Comparison of ENCODE assay signal across 10 mouse cellular contexts in the genomic region with DNA sequence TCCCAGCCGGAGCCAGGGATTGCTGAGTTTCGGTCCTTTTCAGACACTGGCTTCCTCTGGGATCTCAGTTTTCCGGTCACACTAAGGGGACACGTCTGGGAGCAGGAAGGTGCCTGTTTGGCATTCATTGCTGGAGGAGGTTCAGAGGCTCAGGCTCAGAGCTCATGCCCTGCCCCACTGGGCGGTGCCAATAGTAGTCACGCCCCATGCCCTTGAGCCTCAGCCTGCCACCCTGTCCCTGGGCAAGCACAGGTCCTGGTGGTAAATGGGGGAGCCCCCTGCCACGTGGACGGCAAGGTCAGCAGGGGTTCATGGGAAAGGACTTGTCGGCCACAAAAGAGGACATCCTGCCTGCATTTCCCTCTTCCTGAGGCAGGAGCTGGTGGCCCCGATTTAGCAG. TPM values are rescaled to one million over a fixed set of nuclear protein-coding genes. Genes with fewer than 3 reads are reported as not detected.
DNase-seq lines count a peak whose midpoint lies in the region; ATAC-seq and TF ChIP-seq lines count a peak whose summit lies in the region.
"Had no signal": no experiment of that assay in that cellular context is flagged by ENCODE, and none has a peak within 500 bp of the region (broad histone marks: within the 10 kb centered on the region; RNA-seq: fewer than 3 reads in every experiment).

No protein-coding gene starts in this region.

- no peak for TF ChIP-seq POLR2A in heart, adult 2 months (IDR thresholded peaks at IDR 0.05; ENCODE audit: insufficient read depth, low read depth, low read length)
- TF ChIP-seq POLR2A in thymus, adult 2 months (IDR thresholded peaks at IDR 0.05; ENCODE audit: control insufficient read depth, extremely low read depth, insufficient read depth, low read length, poor library complexity) = no peak

- H3K4me2 ChIP-seq in lung, postnatal 0 days (replicated peaks; ENCODE audit: low read depth, low read length) = no peak overlapping the region
- H3K4me2 ChIP-seq: neural tube, embryonic 13.5 days had no signal

- no peaks in the 10 kb centered on the region for H3K79me2 ChIP-seq in heart, adult 2 months (replicated peaks; ENCODE audit: control insufficient read depth, insufficient read depth, low read length)

- H3K9ac ChIP-seq in heart, adult 2 months (ENCODE audit: low read depth, low read length) = no peak overlapping the region
- H3K9ac ChIP-seq in lung, postnatal 0 days (replicated peaks; ENCODE audit: low read depth) = no peak overlapping the region
- H3K9ac ChIP-seq: neural tube, embryonic 13.5 days had no signal

- peak overlapping the region; percentile 23; the same call in 1 of the 2 replicates for H3K27ac ChIP-seq in heart, adult 2 months
- H3K27ac ChIP-seq in lung, postnatal 0 days (ENCODE audit: low read length) = no peak overlapping the region
- no peak overlapping the region for H3K27ac ChIP-seq in embryonic facial prominence, embryonic 10.5 days (replicated peaks)
- H3K27ac ChIP-seq in thymus, adult 2 months (ENCODE audit: control insufficient read depth, insufficient read depth, low read length) = no peak overlapping the region
- H3K27ac ChIP-seq: layer of hippocampus, adult 2 months; neural tube, embryonic 13.5 days had no signal

- WGBS in heart, adult 2 months = 18% methylated on average over 10 of the region's 10 CpGs
- WGBS in lung, postnatal 0 days = 12% methylated on average over 10 of the region's 10 CpGs
- 7% methylated on average over 10 of the region's 10 CpGs for WGBS in embryonic facial prominence, embryonic 10.5 days
- WGBS in thymus, adult 2 months = 6% methylated on average over 10 of the region's 10 CpGs

- TF ChIP-seq CTCF in heart, adult 2 months (IDR thresholded peaks at IDR 0.05) = 0 out of 2 replicates have a peak, but pooled peaks have one; percentile 13
- no peak for TF ChIP-seq CTCF in lung, postnatal 0 days (IDR thresholded peaks at IDR 0.05)
- no peak for TF ChIP-seq CTCF in thymus, adult 2 months (IDR thresholded peaks at IDR 0.05; ENCODE audit: borderline replicate concordance, control insufficient read depth, extremely low read depth, insufficient read depth, low read length, poor library complexity)

- peak; percentile 42 for DNase-seq in adrenal gland, postnatal 25 days
- peak; percentile 66 to 69 for DNase-seq in heart, adult 2 months
- peak; percentile 71 for DNase-seq in kidney, adult 9 months
- peak; percentile 38 for DNase-seq in lung, postnatal 0 days (ENCODE audit: low spot score)
- no peak for DNase-seq in right cerebral cortex, postnatal 4 days
- DNase-seq in embryonic facial prominence, embryonic 10.5 days (ENCODE audit: low spot score) = no peak
- no peak for DNase-seq in thymus, adult 2 months

- peaks cover 13% of the 10 kb centered on the region for H3K4me1 ChIP-seq in heart, adult 2 months (ENCODE audit: control insufficient read depth, insufficient read depth, low read length)
- no peaks in the 10 kb centered on the region; the same call in 1 of the 2 replicates for H3K4me1 ChIP-seq in lung, postnatal 0 days (ENCODE audit: insufficient read depth, low read depth, low read length)
- peaks cover 16% of the 10 kb centered on the region for H3K4me1 ChIP-seq in embryonic facial prominence, embryonic 10.5 days
- peaks cover 4% of the 10 kb centered on the region for H3K4me1 ChIP-seq in thymus, adult 2 months (replicated peaks; ENCODE audit: control insufficient read depth, insufficient read depth, low read length)

- no peaks in the 10 kb centered on the region for H3K9me3 ChIP-seq in lung, postnatal 0 days (ENCODE audit: low read length)
- no peaks in the 10 kb centered on the region for H3K9me3 ChIP-seq in embryonic facial prominence, embryonic 10.5 days
- H3K9me3 ChIP-seq: neural tube, embryonic 13.5 days had no signal

- peak overlapping the region; percentile 3; the same call in 1 of the 2 replicates for H3K4me3 ChIP-seq in heart, adult 2 months
- H3K4me3 ChIP-seq in lung, postnatal 0 days (ENCODE audit: low read depth, low read length) = no peak overlapping the region
- H3K4me3 ChIP-seq in embryonic facial prominence, embryonic 10.5 days = no peak overlapping the region
- no peak overlapping the region for H3K4me3 ChIP-seq in thymus, adult 2 months (ENCODE audit: control insufficient read depth, insufficient read depth, low read length)
- H3K4me3 ChIP-seq: layer of hippocampus, adult 2 months; neural tube, embryonic 13.5 days had no signal

- no peaks in the 10 kb centered on the region for H3K27me3 ChIP-seq in heart, adult 2 months (ENCODE audit: control insufficient read depth, insufficient read depth, low read length)
- H3K27me3 ChIP-seq in lung, postnatal 0 days (replicated peaks; ENCODE audit: insufficient read depth, low read length) = no peaks in the 10 kb centered on the region
- peaks cover 66% of the 10 kb centered on the region for H3K27me3 ChIP-seq in embryonic facial prominence, embryonic 10.5 days (replicated peaks; ENCODE audit: low read depth, poor library complexity, severe bottlenecking)
- H3K27me3 ChIP-seq in thymus, adult 2 months (ENCODE audit: control insufficient read depth, insufficient read depth, low read length) = no peaks in the 10 kb centered on the region; the same call in 1 of the 2 replicates

- peak; percentile 64 for ATAC-seq in lung, postnatal 0 days

- no peak for TF ChIP-seq EP300 in heart, adult 2 months (IDR thresholded peaks at IDR 0.05; ENCODE audit: insufficient read depth, low read depth, low read length)
- no peak for TF ChIP-seq EP300 in lung, postnatal 0 days (IDR thresholded peaks at IDR 0.05)

- no peaks in the 10 kb centered on the region for H3K36me3 ChIP-seq in heart, adult 2 months (ENCODE audit: control insufficient read depth, insufficient read depth, low read length)
- no peaks in the 10 kb centered on the region for H3K36me3 ChIP-seq in lung, postnatal 0 days (ENCODE audit: insufficient read depth, low read length)
- no peaks in the 10 kb centered on the region for H3K36me3 ChIP-seq in embryonic facial prominence, embryonic 10.5 days (replicated peaks)
- no peaks in the 10 kb centered on the region for H3K36me3 ChIP-seq in thymus, adult 2 months (ENCODE audit: control insufficient read depth, insufficient read depth, low read length)
- H3K36me3 ChIP-seq: neural tube, embryonic 13.5 days had no signal

- intact Hi-C loops in heart, adult 2 months (cut with DNase I) = no loop called here

RNA-seq across cellular contexts. Expression of a gene that starts 4.3 kb away (rescaled TPM):
- 15.3 and 20.1 TPM in 2 replicates for total RNA-seq in adrenal gland, postnatal 25 days (2021)
- total RNA-seq in heart, adult 2 months (2021) = 10 to 100 TPM; 11.8 to 12.2 TPM
- 9.3 and 12.7 TPM in 2 replicates for polyA plus RNA-seq in heart, adult 2 months (2012; rRNA removed)
- 9.7 and 9.8 TPM in 2 replicates for polyA plus RNA-seq in lung, postnatal 0 days (2015; fragmentation: Nextera tagmentation; extraction: Ambion mirVana)
- 5.6 and 6.0 TPM in 2 replicates for polyA plus RNA-seq in embryonic facial prominence, embryonic 10.5 days (2016; fragmentation: Nextera tagmentation; extraction: Ambion mirVana)
- 1.2 and 1.4 TPM in 2 replicates for polyA plus RNA-seq in thymus, adult 2 months (2012; rRNA removed)

RNA-seq across cellular contexts. Expression of a gene that starts 50.1 kb away (rescaled TPM):
- total RNA-seq in adrenal gland, postnatal 25 days (2021) = not detected in 2 replicates
- under 1 TPM; 0.52 to 0.86 TPM for total RNA-seq in heart, adult 2 months (2021)
- 1.6 and 709 TPM in 2 replicates for polyA plus RNA-seq in heart, adult 2 months (2012; rRNA removed)
- polyA plus RNA-seq in lung, postnatal 0 days (2015; fragmentation: Nextera tagmentation; extraction: Ambion mirVana) = 261 and 341 TPM in 2 replicates
- polyA plus RNA-seq in embryonic facial prominence, embryonic 10.5 days (2016; fragmentation: Nextera tagmentation; extraction: Ambion mirVana) = not detected in 2 replicates
- polyA plus RNA-seq in thymus, adult 2 months (2012; rRNA removed) = 3.0 and 7.8 TPM in 2 replicates
- total RNA-seq: layer of hippocampus, adult 2 months had no signal
- polyA plus RNA-seq: neural tube, embryonic 13.5 days had no signal

RNA-seq across cellular contexts. Expression of a gene that starts 56.7 kb away (rescaled TPM):
- total RNA-seq in adrenal gland, postnatal 25 days (2021) = not detected in 2 replicates
- not detected for total RNA-seq in heart, adult 2 months (2021)
- polyA plus RNA-seq in heart, adult 2 months (2012; rRNA removed) = not detected in 2 replicates
- not detected in 2 replicates for polyA plus RNA-seq in lung, postnatal 0 days (2015; fragmentation: Nextera tagmentation; extraction: Ambion mirVana)
- not detected in 2 replicates for polyA plus RNA-seq in embryonic facial prominence, embryonic 10.5 days (2016; fragmentation: Nextera tagmentation; extraction: Ambion mirVana)
- polyA plus RNA-seq in thymus, adult 2 months (2012; rRNA removed) = not detected in 2 replicates
- total RNA-seq: layer of hippocampus, adult 2 months had no signal
- polyA plus RNA-seq: neural tube, embryonic 13.5 days; urinary bladder, adult 2 months had no signal

Comparison
In these comparisons a context has a peak if more than half of its experiments do, and no peak if none do; other contexts are left out.
1. DNase-seq: peak in adrenal gland, postnatal 25 days (single experiment), heart, adult 2 months (2 of 2), kidney, adult 9 months (single experiment) and lung, postnatal 0 days (single experiment); none in right cerebral cortex, postnatal 4 days (single experiment), embryonic facial prominence, embryonic 10.5 days (single experiment) and thymus, adult 2 months (single experiment).